Mouse (Mus musculus): ENCODE data around the gene Apoa2. TPM values are rescaled to one million over a fixed set of nuclear protein-coding genes. Genes with fewer than 3 reads are reported as not detected.
"Not testable (repeated sequence)": the region's sequence is repeated elsewhere in the genome, so short reads cannot be mapped to it uniquely, and the experiment has no call there.

Gene Apoa2
- polyA plus RNA-seq, 1 experiment, result 19.0 TPM

- Histone ChIP-seq H3K4me3 (ENCODE audit: insufficient read depth, low read depth, low read length) (no peak overlapping the region), H3K4me1 (ENCODE audit: control insufficient read depth, insufficient read depth, insufficient read length, low read length) (no peaks in the 10 kb centered on the region; the same call in 1 of the 2 replicates), H3K27ac (replicated peaks; ENCODE audit: low read depth, low read length) (peak overlapping the region; percentile 73)
These were observed 15.3 kb downstream of the Apoa2 start for GRCm38 (mm10) chr1:171239992-171240744.

GRCm38 (mm10) chr1:171240911-171241310, 16.1 kb downstream of the Apoa2 start:
- no peak overlapping the region for H3K4me3 ChIP-seq (ENCODE audit: insufficient read depth, low read depth, low read length)
- peak overlapping the region; percentile 73 for H3K27ac ChIP-seq (replicated peaks; ENCODE audit: low read depth, low read length)
- H3K4me1 ChIP-seq (ENCODE audit: control insufficient read depth, insufficient read depth, insufficient read length, low read length), result no peaks in the 10 kb centered on the region; the same call in 1 of the 2 replicates

GRCm38 (mm10) chr1:171241952-171242351, 17.1 kb downstream of the Apoa2 start:
- not testable (repeated sequence) for H3K27ac ChIP-seq (replicated peaks; ENCODE audit: low read depth, low read length); H3K4me3 ChIP-seq (ENCODE audit: insufficient read depth, low read depth, low read length); H3K4me1 ChIP-seq (ENCODE audit: control insufficient read depth, insufficient read depth, insufficient read length, low read length)

GRCm38 (mm10) chr1:171245353-171245752, 20.5 kb downstream of the Apoa2 start:
- Histone ChIP-seq H3K4me1 (ENCODE audit: control insufficient read depth, insufficient read depth, insufficient read length, low read length) (peaks cover 11% of the 10 kb centered on the region), H3K27ac (replicated peaks; ENCODE audit: low read depth, low read length) (no peak overlapping the region), H3K4me3 (ENCODE audit: insufficient read depth, low read depth, low read length) (peak overlapping the region; percentile 85; the same call in 1 of the 2 replicates)

- peak overlapping the region; percentile 97 for H3K27ac ChIP-seq (replicated peaks; ENCODE audit: low read depth, low read length)
- H3K4me1 ChIP-seq (ENCODE audit: control insufficient read depth, insufficient read depth, insufficient read length, low read length), result peaks cover 13% of the 10 kb centered on the region
- peak overlapping the region; percentile 85 for H3K4me3 ChIP-seq (ENCODE audit: insufficient read depth, low read depth, low read length)
These were observed 22.0 kb downstream of the Apoa2 start for GRCm38 (mm10) chr1:171246709-171247452.

GRCm38 (mm10) chr1:171247453-171247841, 22.6 kb downstream of the Apoa2 start:
- Histone ChIP-seq H3K27ac (replicated peaks; ENCODE audit: low read depth, low read length) (peak overlapping the region; percentile 86), H3K4me3 (ENCODE audit: insufficient read depth, low read depth, low read length) (peak overlapping the region; percentile 48), H3K4me1 (ENCODE audit: control insufficient read depth, insufficient read depth, insufficient read length, low read length) (peaks cover 16% of the 10 kb centered on the region)

- Histone ChIP-seq H3K4me3 (ENCODE audit: insufficient read depth, low read depth, low read length) (peak overlapping the region; percentile 48), H3K4me1 (ENCODE audit: control insufficient read depth, insufficient read depth, insufficient read length, low read length) (peaks cover 16% of the 10 kb centered on the region)
These were observed 23.1 kb downstream of the Apoa2 start for GRCm38 (mm10) chr1:171247916-171248315.

GRCm38 (mm10) chr1:171248386-171249226, 23.8 kb downstream of the Apoa2 start:
- peaks cover 16% of the 10 kb centered on the region for H3K4me1 ChIP-seq (ENCODE audit: control insufficient read depth, insufficient read depth, insufficient read length, low read length)
- no peak overlapping the region; the same call in 1 of the 2 replicates for H3K4me3 ChIP-seq (ENCODE audit: insufficient read depth, low read depth, low read length)
- H3K27ac ChIP-seq (replicated peaks; ENCODE audit: low read depth, low read length), result peak overlapping the region; percentile 86

More at GRCm38 (mm10) chr1:171247916-171248315, 23.1 kb downstream of the Apoa2 start:
- peak overlapping the region; percentile 86 for H3K27ac ChIP-seq (replicated peaks; ENCODE audit: low read depth, low read length)

GRCm38 (mm10) chr1:171249913-171250600, 25.2 kb downstream of the Apoa2 start, which contains the start of gene Adamts4:
Gene Adamts4 (plus strand): TSS chr1:171250421.
- Histone ChIP-seq H3K27ac (replicated peaks; ENCODE audit: low read depth, low read length) (peak within 1 kb of the TSS; percentile 86), H3K4me1 (ENCODE audit: control insufficient read depth, insufficient read depth, insufficient read length, low read length) (peaks cover 16% of the 10 kb centered on the region), H3K4me3 (ENCODE audit: insufficient read depth, low read depth, low read length) (peak within 1 kb of the TSS; percentile 60)

GRCm38 (mm10) chr1:171250680-171251593, 26.1 kb downstream of the Apoa2 start, which contains the start of gene Ndufs2:
Gene Ndufs2 (minus strand): TSS chr1:171251388.
- Histone ChIP-seq H3K4me3 (ENCODE audit: insufficient read depth, low read depth, low read length) (peak within 1 kb of the TSS; percentile 60), H3K27ac (replicated peaks; ENCODE audit: low read depth, low read length) (peak within 1 kb of the TSS; percentile 45), H3K4me1 (ENCODE audit: control insufficient read depth, insufficient read depth, insufficient read length, low read length) (peaks cover 16% of the 10 kb centered on the region)

GRCm38 (mm10) chr1:171251594-171252324, 26.9 kb downstream of the Apoa2 start:
- Histone ChIP-seq H3K27ac (replicated peaks; ENCODE audit: low read depth, low read length) (peak overlapping the region; percentile 45), H3K4me3 (ENCODE audit: insufficient read depth, low read depth, low read length) (peak overlapping the region; percentile 60), H3K4me1 (ENCODE audit: control insufficient read depth, insufficient read depth, insufficient read length, low read length) (peaks cover 16% of the 10 kb centered on the region)

GRCm38 (mm10) chr1:171252415-171252814, 27.6 kb downstream of the Apoa2 start:
- Histone ChIP-seq H3K4me1 (ENCODE audit: control insufficient read depth, insufficient read depth, insufficient read length, low read length) (peaks cover 16% of the 10 kb centered on the region), H3K4me3 (ENCODE audit: insufficient read depth, low read depth, low read length) (0 out of 2 replicates have a peak overlapping the region, but pooled peaks have one; percentile 4), H3K27ac (replicated peaks; ENCODE audit: low read depth, low read length) (peak overlapping the region; percentile 9; the same call in 1 of the 2 replicates)
